Mouse (Mus musculus): ENCODE data around the gene Slc25a22. TPM values are rescaled to one million over a fixed set of nuclear protein-coding genes. Genes with fewer than 3 reads are reported as not detected.
"Not testable (repeated sequence)": the region's sequence is repeated elsewhere in the genome, so short reads cannot be mapped to it uniquely, and the experiment has no call there.

Gene Slc25a22
- polyA plus RNA-seq, 1 experiment from 2014 or later, result 71.3 TPM

DNA sequence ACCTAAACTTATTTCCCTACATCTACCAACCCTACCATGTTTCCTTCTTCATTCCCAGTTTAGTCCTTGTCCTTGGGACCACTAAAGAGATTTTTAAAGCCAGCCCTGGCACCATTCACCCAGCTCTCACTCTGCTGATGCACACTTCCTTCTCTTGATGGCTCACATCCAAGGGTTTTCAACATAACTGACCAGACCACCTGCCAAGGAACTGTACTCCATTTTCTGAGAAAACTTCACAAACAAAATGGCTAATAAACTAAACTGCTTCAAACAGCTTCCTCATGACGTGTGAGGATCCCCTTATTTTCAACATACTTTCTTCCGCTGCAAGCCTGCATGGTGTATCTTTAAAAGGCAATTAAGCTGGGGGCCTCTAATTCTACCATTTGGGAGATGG, 15.9 kb upstream of the Slc25a22 start:
- no peak for ATAC-seq
- Histone ChIP-seq H3K9ac (replicated peaks) (no peak overlapping the region), H3K9me3 (no peaks in the 10 kb centered on the region), H3K36me3 (peaks cover 38% of the 10 kb centered on the region), H3K27me3 (no peaks in the 10 kb centered on the region), H3K4me2 (replicated peaks) (no peak overlapping the region), H3K4me1 (replicated peaks) (peaks cover 24% of the 10 kb centered on the region), H3K27ac (no peak overlapping the region), H3K4me3 (replicated peaks) (no peak overlapping the region)
- WGBS, result 90% methylated on average over 2 of the region's 2 CpGs

DNA sequence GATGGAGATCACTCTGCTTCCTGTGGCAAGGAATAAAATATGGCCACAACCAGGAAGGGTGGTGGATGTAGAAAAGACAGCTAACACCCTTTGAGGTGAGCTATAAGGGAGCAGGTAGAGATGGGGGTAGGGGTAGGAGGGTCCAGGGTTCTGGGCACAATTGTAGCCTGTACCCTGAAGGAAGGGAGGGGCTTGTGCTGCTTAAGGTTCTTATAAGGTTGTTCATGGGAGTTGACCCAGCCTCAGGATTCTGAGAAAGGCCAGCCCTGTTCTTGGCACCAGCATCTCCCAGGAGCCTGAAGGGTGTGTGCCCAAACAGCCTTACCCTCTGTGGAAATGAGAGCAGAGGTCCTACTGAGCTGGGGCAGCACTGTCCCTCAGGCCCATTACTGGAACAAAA, 14.2 kb upstream of the Slc25a22 start:
- ATAC-seq, result no peak
- no peaks in the 10 kb centered on the region for H3K27me3 ChIP-seq
- no peak overlapping the region for H3K4me2 ChIP-seq (replicated peaks)
- no peak overlapping the region for H3K4me3 ChIP-seq (replicated peaks)
- peaks cover 40% of the 10 kb centered on the region for H3K36me3 ChIP-seq
- no peak overlapping the region for H3K27ac ChIP-seq
- no peak overlapping the region for H3K9ac ChIP-seq (replicated peaks)
- peaks cover 31% of the 10 kb centered on the region for H3K4me1 ChIP-seq (replicated peaks)
- no peaks in the 10 kb centered on the region for H3K9me3 ChIP-seq

DNA sequence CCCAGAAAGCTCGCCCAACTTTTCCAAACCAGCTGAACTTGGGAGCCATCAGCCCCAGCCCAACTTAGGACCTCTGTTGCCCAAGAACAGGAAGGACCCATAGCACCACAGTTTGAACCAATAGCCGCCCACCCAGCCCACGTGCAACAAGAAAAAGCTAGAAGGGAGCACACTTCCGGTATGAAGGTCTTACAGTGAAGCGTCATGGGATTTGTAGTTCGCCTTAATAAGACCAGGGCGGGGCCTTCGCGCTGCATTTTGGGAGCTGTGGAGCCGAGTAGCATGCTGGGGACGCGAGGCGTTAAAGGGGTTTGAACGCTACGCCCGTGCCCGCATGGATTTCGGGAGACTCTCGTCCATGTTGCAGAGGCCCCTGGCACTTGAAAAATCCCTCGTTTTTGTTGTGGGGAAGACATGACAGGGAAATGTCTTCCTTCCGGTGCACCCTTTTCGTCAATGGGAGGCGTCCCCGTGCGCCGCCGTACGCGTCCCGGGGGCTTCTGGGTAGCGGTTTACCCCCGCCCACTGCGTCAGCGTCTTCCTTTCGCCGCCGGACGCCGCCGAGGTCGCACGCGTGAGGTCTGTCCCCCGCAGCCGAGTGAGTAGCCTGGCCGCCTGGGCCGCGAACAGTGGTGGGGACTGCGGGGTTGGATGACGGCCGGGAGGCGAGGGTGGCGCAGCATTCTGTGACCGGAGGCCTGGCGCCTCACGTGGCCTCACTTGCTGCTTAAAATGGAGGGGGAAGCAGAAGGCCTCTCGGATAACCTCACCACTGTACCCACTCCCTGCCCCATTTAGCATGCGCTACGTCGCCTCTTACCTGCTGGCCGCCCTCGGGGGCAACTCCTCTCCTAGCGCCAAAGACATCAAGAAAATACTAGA, 9.7 kb upstream of the Slc25a22 start, which contains the start of gene Rplp2:
TSS of gene Rplp2 (plus strand) at position 261 of the 882 bp plus-strand sequence.
- Histone ChIP-seq H3K4me1 (replicated peaks) (peaks cover 31% of the 10 kb centered on the region), H3K4me3 (replicated peaks) (peak within 1 kb of the TSS; percentile 89), H3K27me3 (no peaks in the 10 kb centered on the region), H3K27ac (peak within 1 kb of the TSS; percentile 92), H3K36me3 (peaks cover 40% of the 10 kb centered on the region), H3K9ac (replicated peaks) (peak within 1 kb of the TSS; percentile 91), H3K9me3 (no peaks in the 10 kb centered on the region), H3K4me2 (replicated peaks) (peak within 1 kb of the TSS; percentile 83)
- under 1% methylated on average over 63 of the region's 63 CpGs for WGBS
- peak; percentile 95 for ATAC-seq

DNA sequence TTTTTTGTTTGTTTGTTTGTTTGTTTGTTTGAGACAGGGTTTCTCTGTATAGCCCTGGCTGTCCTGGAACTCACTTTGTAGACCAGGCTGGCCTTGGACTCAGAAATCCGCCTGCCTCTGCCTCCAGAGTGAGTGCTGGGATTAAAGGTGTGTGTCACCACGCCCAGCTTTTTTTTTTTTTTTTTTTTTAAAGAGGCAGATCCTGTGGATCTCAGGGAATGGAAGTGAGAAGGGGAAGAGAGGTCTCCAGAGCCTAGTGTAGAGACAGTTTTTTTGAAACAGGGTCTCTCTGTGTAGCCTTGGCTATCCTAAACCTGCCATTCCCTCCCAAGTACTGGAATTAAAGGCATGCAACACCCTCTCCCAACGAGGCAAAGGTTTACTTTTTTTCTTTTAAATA, 8.7 kb upstream of the Slc25a22 start:
- H3K9ac ChIP-seq (replicated peaks); H3K9me3 ChIP-seq; H3K4me2 ChIP-seq (replicated peaks); H3K27me3 ChIP-seq; H3K27ac ChIP-seq; H3K4me3 ChIP-seq (replicated peaks); ATAC-seq: not testable (repeated sequence)
- 94% methylated on average over 3 of the region's 3 CpGs for WGBS
- H3K4me1 ChIP-seq (replicated peaks), result peaks cover 37% of the 10 kb centered on the region
- H3K36me3 ChIP-seq, result peaks cover 30% of the 10 kb centered on the region

DNA sequence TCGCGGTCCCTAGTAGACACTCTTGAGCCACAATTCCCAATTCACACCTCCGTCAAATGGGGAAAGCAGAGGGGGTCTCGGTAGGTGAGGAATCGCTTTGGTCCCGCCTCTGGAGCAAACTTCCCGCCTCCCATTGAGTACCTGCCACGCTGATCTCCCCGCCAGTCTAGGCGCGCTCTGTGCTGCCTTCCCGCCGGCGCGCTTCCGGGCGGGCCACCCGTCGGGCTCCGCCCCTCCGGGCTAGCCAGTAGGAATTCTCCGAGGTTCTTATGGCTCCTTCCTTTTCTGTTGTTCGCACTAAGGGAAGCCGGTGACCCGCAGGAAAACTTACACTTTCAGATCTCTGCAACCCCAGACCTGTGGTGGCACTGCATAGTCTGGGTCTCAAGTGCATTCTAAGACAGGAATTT, 6.1 kb upstream of the Slc25a22 start, which contains the start of gene Pidd1:
TSS of gene Pidd1 (minus strand) at position 198 of the 410 bp plus-strand sequence.
- ATAC-seq, result no peak
- Histone ChIP-seq H3K9me3 (no peaks in the 10 kb centered on the region), H3K36me3 (peaks cover 10% of the 10 kb centered on the region), H3K27ac (no peak within 1 kb of the TSS), H3K9ac (replicated peaks) (peak within 1 kb of the TSS; percentile 57), H3K4me3 (replicated peaks) (peak within 1 kb of the TSS; percentile 37), H3K27me3 (no peaks in the 10 kb centered on the region), H3K4me2 (replicated peaks) (peak within 1 kb of the TSS; percentile 58), H3K4me1 (replicated peaks) (peaks cover 38% of the 10 kb centered on the region)
- under 1% methylated on average over 25 of the region's 25 CpGs for WGBS

- WGBS, result 30% methylated on average over 12 of the region's 12 CpGs
- Histone ChIP-seq H3K36me3 (peaks cover 10% of the 10 kb centered on the region), H3K27me3 (no peaks in the 10 kb centered on the region), H3K27ac (no peak overlapping the region), H3K4me2 (replicated peaks) (peak overlapping the region; percentile 58), H3K4me3 (replicated peaks) (peak overlapping the region; percentile 37), H3K9ac (replicated peaks) (peak overlapping the region; percentile 57), H3K4me1 (replicated peaks) (peaks cover 32% of the 10 kb centered on the region), H3K9me3 (no peaks in the 10 kb centered on the region)
- no peak for ATAC-seq
Measured at GRCm38 (mm10) chr7:141443081-141443821, 5.6 kb upstream of the Slc25a22 start.

DNA sequence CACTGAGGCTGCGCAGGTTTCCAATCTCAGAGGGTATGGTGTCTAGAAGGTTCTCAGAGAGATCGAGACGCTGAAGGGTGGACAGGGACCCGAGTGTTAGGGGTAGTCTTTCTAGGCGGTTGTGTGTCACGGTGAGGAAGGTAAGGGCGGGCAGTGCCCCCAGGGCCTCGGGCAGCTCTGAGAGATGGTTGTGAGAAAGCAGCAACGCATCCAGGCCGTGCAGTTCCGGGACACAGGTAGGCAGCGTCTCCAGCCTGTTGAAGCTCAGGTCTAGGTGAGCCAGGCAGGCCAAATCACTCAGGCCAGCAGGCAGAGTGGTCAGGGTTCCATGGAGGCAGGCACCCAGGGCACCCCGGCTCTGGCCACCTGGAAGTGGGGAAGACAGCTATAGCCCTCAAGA, 4.5 kb upstream of the Slc25a22 start:
- H3K4me3 ChIP-seq (replicated peaks), result peak overlapping the region; percentile 37; the same call in 1 of the 2 replicates

GRCm38 (mm10) chr7:141441460-141441859, 3.8 kb upstream of the Slc25a22 start:
- Histone ChIP-seq H3K9me3 (no peaks in the 10 kb centered on the region), H3K4me3 (replicated peaks) (no peak overlapping the region), H3K27me3 (no peaks in the 10 kb centered on the region), H3K9ac (replicated peaks) (peak overlapping the region; percentile 32; the same call in 1 of the 2 replicates), H3K4me1 (replicated peaks) (peaks cover 42% of the 10 kb centered on the region), H3K27ac (no peak overlapping the region), H3K4me2 (replicated peaks) (no peak overlapping the region), H3K36me3 (peaks cover 11% of the 10 kb centered on the region)
- ATAC-seq, result no peak
- 95% methylated on average over 9 of the region's 9 CpGs for WGBS

More for the DNA sequence above, 4.5 kb upstream of the Slc25a22 start:
- Histone ChIP-seq H3K27me3 (no peaks in the 10 kb centered on the region), H3K9ac (replicated peaks) (peak overlapping the region; percentile 57; the same call in 1 of the 2 replicates), H3K27ac (no peak overlapping the region), H3K4me2 (replicated peaks) (peak overlapping the region; percentile 58), H3K36me3 (peaks cover 11% of the 10 kb centered on the region), H3K9me3 (no peaks in the 10 kb centered on the region), H3K4me1 (replicated peaks) (peaks cover 36% of the 10 kb centered on the region)
- 96% methylated on average over 13 of the region's 13 CpGs for WGBS
- no peak for ATAC-seq

DNA sequence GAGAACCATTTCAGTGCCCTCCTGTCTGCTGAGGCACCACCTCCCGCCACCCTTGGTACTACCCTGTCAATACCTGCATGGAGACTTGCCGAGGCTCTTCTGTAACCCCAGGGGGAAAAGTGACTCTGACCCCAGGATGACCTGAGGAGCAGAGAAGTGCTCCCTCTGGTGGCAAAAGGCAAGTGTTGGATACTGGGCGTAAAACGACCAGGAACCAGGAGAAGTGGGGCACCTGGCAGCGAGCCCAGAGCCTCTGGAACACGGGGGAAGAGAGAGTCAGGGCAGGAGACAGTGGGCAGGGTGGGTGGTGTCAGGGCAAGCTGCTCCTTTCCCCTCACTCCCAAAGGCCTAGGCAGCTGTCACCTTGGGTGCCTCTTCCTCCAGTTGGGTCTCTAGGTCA, 2.9 kb upstream of the Slc25a22 start:
- Histone ChIP-seq H3K27me3 (no peaks in the 10 kb centered on the region), H3K36me3 (peaks cover 11% of the 10 kb centered on the region), H3K9me3 (no peaks in the 10 kb centered on the region), H3K4me1 (replicated peaks) (peaks cover 51% of the 10 kb centered on the region), H3K4me2 (replicated peaks) (no peak overlapping the region), H3K27ac (no peak overlapping the region), H3K4me3 (replicated peaks) (no peak overlapping the region), H3K9ac (replicated peaks) (no peak overlapping the region)
- WGBS, result 41% methylated on average over 6 of the region's 6 CpGs
- no peak for ATAC-seq

DNA sequence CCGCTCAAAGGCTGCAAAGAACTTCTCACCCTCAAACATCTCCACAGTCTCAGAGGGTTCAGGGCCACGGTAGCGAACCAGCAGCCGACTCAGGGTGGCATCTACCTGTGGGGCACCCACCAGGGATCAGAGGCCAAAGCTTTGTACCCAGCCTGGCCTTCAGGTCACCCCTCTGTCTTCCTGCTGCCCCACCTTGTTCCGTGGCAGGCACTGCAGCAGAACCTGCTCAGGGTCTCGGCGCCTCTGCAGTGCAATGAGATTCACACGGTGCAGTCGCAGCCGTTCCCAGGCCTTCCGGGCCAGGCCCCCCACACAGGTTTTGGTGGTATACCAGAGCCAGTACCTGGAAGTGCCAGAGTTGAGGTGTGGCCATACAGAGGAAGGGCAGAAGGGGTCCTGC, 2.1 kb upstream of the Slc25a22 start:
- H3K9ac ChIP-seq (replicated peaks), result no peak overlapping the region
- H3K4me3 ChIP-seq (replicated peaks), result no peak overlapping the region

DNA sequence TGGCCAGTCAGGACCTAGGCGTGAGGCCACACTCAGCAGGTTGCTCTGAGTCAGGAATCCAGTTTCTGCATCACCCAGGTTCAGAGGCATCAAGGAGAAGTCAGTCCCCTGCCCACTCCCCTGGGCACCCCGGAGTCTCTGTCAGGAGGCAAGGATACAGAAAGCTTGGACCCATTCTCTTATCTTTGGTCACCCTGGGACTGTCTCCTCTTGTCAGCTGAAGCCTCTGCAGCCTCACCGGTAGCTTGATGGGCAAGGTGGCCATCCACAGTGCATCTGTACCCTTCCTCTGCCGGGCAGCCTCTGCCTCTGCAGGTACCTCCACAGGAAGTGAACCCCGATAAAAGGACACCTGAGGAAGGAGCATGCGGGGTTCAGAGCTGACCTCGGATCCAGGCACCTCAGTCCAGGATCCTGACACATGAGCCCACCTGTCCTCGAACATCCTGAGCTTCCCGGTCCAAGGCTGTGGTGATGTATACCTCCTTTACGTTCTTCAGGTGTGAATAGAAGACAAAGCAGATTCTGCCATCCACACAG, 1.5 kb upstream of the Slc25a22 start:
- peaks cover 11% of the 10 kb centered on the region for H3K36me3 ChIP-seq
- no peak overlapping the region for H3K9ac ChIP-seq (replicated peaks)
- H3K4me2 ChIP-seq (replicated peaks), result no peak overlapping the region
- no peaks in the 10 kb centered on the region for H3K27me3 ChIP-seq
- no peaks in the 10 kb centered on the region for H3K9me3 ChIP-seq
- no peak overlapping the region for H3K27ac ChIP-seq
- peaks cover 64% of the 10 kb centered on the region for H3K4me1 ChIP-seq (replicated peaks)
- no peak for ATAC-seq
- 95% methylated on average over 10 of the region's 10 CpGs for WGBS
- H3K4me3 ChIP-seq (replicated peaks), result no peak overlapping the region

More for the DNA sequence above, 2.1 kb upstream of the Slc25a22 start:
- no peaks in the 10 kb centered on the region for H3K27me3 ChIP-seq
- 98% methylated on average over 11 of the region's 11 CpGs for WGBS
- no peak overlapping the region for H3K27ac ChIP-seq
- H3K36me3 ChIP-seq, result peaks cover 11% of the 10 kb centered on the region
- H3K9me3 ChIP-seq, result no peaks in the 10 kb centered on the region
- peaks cover 59% of the 10 kb centered on the region for H3K4me1 ChIP-seq (replicated peaks)
- H3K4me2 ChIP-seq (replicated peaks), result no peak overlapping the region
- no peak for ATAC-seq

Measured in midbrain, embryonic 13.5 days (tissue).